Mouse (Mus musculus) splenic B cell, adult 2 months (primary cell): ENCODE results near the gene Add3.
A peak's percentile ranks its signal among the peaks of the same experiment; 100 is the strongest.

Experiments used
- DNase-seq: peaks from one replicate; pipeline ENCODE4 v3.0.0-alpha.2; 2011; ENCODE audit warnings: low read depth, low spot score
- H3K27me3 ChIP-seq: 2 replicates; pipeline ENCODE4 v1.6.1; 2012; ENCODE audit warnings: mild to moderate bottlenecking, low read length, moderate library complexity, mixed read lengths; ENCODE audit not compliant: control insufficient read depth, poor library complexity, insufficient read depth, severe bottlenecking
- H3K36me3 ChIP-seq: 2 replicates; pipeline ENCODE4 v1.6.1; 2012; ENCODE audit warnings: mild to moderate bottlenecking, low read length, moderate library complexity, mixed read lengths; ENCODE audit not compliant: control insufficient read depth, poor library complexity, insufficient read depth, severe bottlenecking

Gene Add3

DNA sequence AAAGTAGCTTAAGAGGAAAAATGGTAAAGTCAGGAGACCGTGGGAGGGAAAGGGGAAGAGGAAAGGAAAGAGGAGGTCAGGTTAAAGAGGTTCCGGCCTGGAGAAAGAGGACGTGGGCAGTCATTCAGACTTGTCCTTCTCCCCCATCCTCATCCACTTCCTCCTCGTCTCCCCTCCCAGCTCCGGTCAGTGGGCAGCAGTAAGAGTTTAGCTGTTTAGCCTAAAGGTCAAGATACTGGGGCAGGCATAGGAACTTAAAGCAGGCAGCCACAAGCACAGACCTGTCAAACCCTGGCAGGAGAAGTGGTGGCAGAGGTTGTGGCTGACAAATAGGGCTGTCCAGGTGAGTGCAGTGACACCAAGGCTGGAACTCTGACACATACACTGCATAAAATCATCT lies 30.4 kb downstream of the Add3 start:
- peaks cover 3% of the 10 kb centered on the region for H3K36me3 ChIP-seq
- no peak for DNase-seq
- H3K27me3 ChIP-seq = no peaks in the 10 kb centered on the region

DNA sequence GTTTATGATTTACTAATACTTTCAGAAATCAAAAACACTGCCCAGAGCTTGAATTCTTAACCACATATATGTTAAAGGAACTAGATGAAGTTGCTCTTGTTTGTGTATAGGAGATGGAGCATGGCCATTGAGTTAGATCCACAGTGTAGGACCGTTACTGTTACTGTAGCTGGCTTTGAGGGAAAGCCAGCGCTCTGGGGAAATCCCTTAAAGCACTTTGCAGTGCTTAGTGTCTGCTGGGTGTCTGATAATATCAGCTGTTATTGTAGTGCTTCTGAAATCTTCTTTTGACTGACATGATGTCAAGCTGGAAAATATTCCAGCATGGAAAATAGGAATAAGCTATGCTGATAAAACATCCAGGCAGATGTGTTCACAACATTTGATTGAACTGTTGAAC lies 33.8 kb downstream of the Add3 start:
- H3K36me3 ChIP-seq = no peaks in the 10 kb centered on the region; the same call in 1 of the 2 replicates
- no peaks in the 10 kb centered on the region for H3K27me3 ChIP-seq
- DNase-seq = no peak

DNA sequence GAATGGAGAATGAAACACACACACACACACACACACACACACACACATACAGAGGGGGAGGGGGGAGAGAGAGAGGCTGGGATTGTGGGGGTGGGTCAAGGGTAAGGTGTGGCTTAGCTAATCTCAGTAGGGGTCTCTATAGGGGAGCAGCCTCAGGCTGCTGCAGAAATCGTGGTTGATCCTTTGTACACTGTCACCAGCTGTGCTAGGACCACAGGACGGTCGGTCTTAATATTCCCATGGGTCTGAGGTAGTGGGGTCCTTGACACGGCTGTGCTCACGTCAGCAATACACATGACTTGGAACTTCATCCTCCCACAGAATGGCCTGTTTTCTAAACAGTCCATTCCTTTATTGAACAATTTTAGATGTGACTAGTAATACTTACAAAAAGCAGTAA lies 35.3 kb downstream of the Add3 start:
- DNase-seq = no peak
- no peaks in the 10 kb centered on the region; the same call in 1 of the 2 replicates for H3K36me3 ChIP-seq
- H3K27me3 ChIP-seq = no peaks in the 10 kb centered on the region

DNA sequence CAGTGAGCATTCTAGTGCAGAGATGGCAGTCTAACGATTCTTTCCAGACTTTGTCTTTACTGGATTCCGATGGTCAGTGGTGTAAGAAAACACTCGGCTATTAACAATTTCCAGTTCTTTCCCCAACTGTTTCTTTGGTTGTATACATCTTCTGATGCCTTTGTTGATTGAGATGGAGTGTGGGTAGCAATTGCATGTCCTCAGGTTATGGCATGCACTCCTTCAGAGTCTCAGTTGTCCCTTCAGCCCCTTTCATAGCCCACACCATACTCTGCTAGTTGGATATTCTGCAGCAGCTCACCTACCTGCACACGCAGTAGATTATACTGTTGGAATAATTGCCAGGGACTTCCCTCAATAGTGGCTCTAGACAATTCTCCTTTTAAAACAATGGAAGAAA lies 36.3 kb downstream of the Add3 start:
- H3K36me3 ChIP-seq = no peaks in the 10 kb centered on the region
- H3K27me3 ChIP-seq = no peaks in the 10 kb centered on the region
- no peak for DNase-seq

DNA sequence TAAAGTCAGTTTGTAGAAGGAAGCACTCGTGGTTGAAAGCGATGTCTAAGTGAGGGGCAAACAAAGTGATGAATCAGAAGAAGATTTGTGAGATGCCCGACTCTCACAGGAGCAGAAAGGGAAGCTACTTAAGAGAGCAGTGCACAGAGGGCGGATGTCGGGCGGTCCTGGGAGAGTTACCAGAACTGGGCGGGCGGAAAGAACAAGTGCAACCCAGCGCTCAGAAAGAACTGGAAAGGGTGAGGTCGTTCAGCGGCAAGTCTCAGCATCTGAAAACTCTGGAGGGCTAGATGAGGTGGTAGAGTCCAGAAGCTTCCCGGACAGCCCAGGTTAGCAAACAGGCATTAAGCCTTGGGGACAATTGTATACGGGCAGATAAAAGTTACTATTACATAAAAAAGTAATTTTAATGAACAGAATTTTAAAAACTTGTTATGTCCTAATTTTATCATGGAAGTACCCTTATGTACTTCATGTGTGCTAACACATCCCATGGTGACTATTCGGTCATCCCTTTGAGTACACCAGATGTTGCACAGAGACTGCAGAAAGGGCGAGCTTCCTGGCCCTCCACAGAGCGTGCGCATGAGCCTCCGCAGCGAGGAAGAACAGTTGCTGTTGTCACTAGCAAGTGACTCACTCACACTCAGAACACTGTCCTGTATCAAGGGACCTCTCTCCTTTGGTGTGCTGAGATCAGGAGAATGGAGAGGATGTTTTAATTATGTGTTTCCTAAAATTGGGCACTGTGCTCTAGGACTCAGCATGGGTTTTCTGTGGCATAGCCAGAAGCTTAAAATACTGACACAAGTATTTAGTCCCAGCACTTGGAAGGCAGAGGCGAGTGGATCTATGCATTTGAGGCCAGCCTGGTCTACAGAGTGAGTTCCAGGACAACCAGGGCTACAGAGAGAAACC lies 38.6 kb downstream of the Add3 start:
- Histone ChIP-seq H3K27me3 (no peaks in the 10 kb centered on the region), H3K36me3 (no peaks in the 10 kb centered on the region)
- DNase-seq = no peak

DNA sequence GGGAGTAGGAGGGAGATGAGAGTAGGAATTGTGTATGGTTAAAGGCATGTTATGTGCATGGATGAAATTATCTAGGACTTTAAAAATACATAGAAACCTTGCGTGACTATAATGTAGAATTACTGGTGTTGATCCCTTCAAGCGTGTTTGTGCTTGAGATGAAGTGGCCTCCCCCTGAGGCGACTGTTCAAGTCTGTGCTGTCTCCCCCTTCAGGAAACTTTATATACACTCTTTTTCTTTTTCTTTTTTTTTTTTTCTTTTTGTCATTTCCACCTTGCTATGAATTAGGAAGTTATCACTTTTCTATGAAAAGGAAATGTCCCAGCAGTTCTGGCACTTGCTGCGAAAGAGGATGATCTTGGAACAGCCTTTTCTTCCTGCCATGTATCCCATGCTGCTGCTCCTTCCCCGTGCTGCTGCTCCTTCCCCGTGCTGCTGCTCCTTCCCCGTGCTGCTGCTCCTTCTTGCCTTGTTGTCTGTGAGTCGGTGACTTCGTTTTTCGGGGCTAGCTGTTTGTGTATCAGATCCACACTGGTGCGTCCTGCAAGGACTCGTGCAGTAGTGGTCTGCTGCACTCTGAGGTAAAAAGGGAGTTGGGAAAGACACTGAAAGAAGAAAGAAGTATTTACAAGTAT lies 40.0 kb downstream of the Add3 start:
- DNase-seq = peak; percentile 42
- no peaks in the 10 kb centered on the region for H3K27me3 ChIP-seq
- H3K36me3 ChIP-seq = no peaks in the 10 kb centered on the region

DNA sequence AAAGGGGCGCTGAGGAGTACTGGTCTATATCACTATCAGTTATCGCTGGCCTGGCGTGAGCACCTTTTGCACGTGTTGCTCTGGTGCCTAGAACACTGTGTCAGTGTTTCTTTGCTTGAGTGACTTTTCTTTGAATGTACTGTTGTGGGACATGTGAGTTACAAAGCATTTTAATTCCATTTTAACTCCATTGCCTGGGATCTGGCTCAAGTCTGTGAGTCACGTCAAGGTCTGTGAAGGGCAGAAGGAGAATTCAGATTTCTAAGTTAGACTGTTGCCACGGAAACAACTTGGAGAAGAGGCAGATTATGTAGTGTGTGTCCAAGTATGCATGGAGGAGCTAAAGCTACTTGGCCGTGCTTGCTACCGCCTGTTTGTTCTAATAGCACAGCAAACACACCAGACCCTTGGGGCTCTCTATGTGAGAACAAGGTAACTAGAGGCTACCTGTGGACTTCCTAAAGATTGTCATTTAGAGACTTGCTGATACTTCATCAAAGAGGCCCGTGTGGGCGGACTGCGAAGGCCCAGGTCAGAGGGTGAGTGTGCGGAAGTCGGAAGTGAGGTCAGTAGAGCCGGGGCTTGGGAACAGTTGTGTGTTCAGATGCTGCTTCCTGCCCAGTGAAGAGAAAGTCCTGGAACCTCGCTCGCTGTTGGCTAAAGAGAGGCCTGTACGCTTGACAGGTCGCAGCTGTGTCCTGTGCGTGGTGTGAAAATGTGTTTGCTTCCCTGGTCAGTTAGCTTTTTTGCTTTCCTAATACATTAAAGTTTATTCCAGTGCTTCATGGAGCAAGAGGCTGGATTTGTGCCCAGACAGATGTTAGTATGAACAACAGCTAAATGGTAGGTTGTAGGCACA lies 41.0 kb downstream of the Add3 start:
- Histone ChIP-seq H3K36me3 (no peaks in the 10 kb centered on the region), H3K27me3 (no peaks in the 10 kb centered on the region)
- peak; percentile 40 for DNase-seq

DNA sequence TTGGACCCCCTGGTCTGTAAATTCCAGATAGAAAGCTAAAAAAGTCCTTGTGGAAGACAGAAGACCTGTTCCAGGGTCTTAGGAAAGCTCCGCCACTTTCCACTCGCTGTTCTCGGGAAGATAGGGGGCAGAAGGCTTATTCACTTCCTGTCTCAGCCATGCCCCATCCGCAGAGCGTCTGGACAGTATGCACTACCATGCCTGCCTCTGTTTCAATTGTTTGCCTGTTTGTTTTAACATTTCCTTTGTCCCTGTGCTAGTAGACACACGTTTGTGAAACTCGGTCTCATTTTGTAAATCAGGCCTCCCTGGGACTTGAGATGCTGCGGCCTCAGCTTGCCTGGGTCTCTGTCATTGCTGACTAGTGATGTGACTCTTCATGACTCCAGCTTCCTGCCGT lies 43.4 kb downstream of the Add3 start:
- H3K27me3 ChIP-seq = no peaks in the 10 kb centered on the region
- DNase-seq = no peak
- no peaks in the 10 kb centered on the region for H3K36me3 ChIP-seq

DNA sequence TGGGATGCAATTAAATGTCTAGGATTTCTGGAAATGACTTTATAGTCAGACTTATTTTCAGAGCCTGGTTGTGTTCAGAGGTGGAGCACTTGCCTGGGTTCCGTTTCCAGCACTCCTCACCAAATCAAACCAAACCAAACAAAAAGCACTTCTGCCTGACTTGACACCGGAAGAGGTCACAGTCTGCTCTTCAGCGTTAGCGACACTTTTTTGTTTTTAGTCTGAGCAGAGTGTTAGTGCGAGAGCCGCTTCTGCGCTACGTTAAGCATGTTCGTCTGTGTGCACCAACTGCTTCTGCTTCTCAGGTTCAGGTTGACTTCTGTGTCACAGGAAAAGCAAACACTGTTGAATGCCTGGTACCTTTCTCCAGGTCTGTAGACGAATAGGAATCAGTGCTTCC lies 44.0 kb downstream of the Add3 start:
- H3K36me3 ChIP-seq = no peaks in the 10 kb centered on the region
- no peaks in the 10 kb centered on the region for H3K27me3 ChIP-seq
- peak; percentile 79 for DNase-seq

DNA sequence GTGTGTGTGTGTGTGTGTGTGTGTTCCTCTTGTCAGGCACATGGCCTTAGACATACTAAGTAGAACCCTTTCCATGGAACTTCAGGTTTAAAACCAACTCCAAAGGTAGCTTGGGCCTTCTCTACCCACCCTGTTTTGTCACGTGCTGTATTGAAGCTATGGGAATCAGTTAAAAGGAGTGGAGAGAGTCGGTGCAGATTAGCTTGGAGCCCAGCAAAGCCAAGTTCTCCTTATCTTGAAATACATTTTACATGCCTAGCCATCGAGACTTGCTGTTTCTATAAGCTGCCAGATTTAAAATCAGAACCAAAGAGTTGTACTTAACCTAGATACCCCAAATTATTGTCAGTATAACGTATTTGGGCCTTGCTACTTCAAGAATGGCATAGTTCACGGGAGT lies 44.7 kb downstream of the Add3 start:
- Histone ChIP-seq H3K27me3 (no peaks in the 10 kb centered on the region), H3K36me3 (no peaks in the 10 kb centered on the region; the same call in 1 of the 2 replicates)
- no peak for DNase-seq

DNA sequence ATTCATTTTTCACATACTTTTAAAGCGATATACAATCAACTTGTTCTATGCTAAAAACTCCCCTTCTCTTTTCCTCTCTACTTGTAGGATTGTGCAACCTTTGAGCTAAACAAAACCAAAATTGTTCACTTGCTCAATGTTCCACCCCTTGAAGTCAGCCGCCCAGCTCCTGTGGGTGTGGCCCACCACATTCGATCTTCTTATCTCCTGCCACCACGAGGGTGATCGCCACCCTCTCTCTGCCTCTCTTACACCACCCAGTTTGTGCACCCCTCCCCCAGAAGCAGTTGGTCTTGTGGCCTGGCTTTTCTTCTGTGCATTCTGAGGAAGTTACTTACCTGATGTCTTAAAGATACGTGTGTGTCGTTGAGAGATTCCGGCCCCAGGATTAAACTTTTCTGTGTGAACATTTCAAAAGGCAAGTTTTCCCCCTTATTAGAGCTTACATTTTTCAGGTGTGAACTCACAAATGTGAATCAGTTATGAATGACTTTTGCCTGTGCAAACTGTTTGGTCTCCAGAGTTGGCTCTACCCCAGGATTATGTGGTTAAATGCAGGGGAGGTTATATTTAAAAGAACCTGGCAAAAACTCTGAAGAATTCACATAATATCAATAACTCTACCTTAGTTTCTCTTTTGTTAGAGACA lies 45.4 kb downstream of the Add3 start:
- Histone ChIP-seq H3K27me3 (no peaks in the 10 kb centered on the region), H3K36me3 (no peaks in the 10 kb centered on the region; the same call in 1 of the 2 replicates)
- peak; percentile 77 for DNase-seq

DNA sequence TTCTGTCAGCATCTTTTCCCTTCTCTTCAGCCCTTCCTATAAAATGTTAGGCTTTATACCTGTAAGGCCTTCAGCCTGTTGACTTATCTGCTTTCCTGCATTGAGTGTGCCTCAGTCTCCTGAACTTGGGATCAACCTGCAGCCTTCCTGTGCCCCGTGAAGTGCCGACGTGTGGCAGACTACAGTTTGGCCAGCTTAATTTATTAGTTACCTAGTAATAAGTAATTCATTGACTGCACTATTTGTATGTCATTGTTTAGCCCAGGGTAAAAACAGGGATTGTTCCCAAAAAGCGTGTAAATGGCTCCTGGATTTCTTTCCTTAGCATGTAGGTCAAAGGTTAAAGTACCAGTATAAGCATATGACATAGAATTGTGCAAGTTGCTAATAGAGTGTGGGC lies 46.2 kb downstream of the Add3 start:
- Histone ChIP-seq H3K27me3 (no peaks in the 10 kb centered on the region), H3K36me3 (peaks cover 2% of the 10 kb centered on the region; the same call in 1 of the 2 replicates)
- no peak for DNase-seq

DNA sequence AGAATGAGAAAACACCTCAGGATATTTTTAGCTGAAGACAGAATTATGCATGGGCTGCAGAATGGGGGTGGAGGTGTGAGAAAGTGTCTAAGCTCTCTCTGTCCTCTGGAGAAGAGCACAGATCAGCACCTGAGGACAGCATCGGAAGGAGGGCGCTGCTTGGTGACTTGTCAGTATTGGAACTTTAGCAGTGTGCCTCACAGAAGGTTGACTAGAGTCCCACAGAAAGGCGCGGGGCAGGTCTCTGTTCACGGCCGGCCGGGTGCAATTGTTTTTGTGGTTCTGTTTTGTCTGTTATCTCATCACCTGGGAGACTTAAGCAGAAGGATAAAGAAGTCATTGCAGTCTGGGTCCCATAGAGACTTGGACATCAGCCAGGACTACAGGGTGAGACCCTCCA lies 47.3 kb downstream of the Add3 start:
- no peaks in the 10 kb centered on the region for H3K27me3 ChIP-seq
- peak; percentile 51 for DNase-seq

DNA sequence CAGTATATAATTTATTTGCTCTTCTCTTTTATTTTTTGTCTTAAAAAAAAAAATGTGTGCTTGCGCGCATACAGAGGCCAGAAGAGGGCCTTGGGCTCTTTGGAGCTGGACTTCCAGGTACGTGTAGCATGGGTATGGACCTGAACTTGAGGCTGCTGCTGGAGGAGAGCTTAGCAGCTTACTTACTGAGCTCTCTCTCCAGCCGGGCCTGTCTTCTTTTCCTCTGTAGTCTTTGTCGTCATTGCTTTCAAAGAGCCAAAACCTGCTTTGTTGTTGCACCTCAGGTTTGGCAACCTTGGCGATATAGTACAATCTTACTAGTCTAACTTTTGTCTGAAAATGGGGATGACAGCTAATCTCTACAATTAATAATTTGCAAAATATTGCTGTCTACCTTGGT lies 47.9 kb downstream of the Add3 start:
- DNase-seq = no peak
- Histone ChIP-seq H3K27me3 (no peaks in the 10 kb centered on the region), H3K36me3 (peaks cover 4% of the 10 kb centered on the region; the same call in 1 of the 2 replicates)

More for the DNA sequence above, 47.3 kb downstream of the Add3 start:
- H3K36me3 ChIP-seq = peaks cover 4% of the 10 kb centered on the region; the same call in 1 of the 2 replicates
